ENCODE assay signal across 10 mouse cellular contexts in the genomic region with DNA sequence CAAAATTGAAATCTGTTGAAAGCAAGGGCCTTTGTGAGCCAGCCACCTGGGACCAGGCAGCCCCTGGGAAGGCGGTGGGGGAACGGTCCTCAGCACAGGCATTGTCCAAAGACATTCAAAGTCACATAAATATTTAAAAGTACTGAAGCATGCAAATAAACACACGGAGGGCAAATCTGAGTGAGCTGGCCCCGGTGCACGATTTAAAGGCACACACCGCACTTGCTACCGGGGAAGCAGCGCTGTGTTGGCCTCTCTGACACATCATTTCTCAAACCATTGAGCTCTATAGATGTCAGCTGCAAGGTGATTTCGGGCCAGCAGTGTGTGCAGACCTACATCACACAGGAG.
DNase-seq lines count a peak whose midpoint lies in the region; ATAC-seq and TF ChIP-seq lines count a peak whose summit lies in the region.
"Had no signal": no experiment of that assay in that cellular context is flagged by ENCODE, and none has a peak within 500 bp of the region (broad histone marks: within the 10 kb centered on the region; RNA-seq: fewer than 3 reads in every experiment).

No protein-coding gene starts in this region.

- H3K4me1 ChIP-seq in forebrain, embryonic 15.5 days, result peaks cover 55% of the 10 kb centered on the region
- peaks cover 13% of the 10 kb centered on the region for H3K4me1 ChIP-seq in kidney, embryonic 15.5 days

- no peak for TF ChIP-seq CTCF in brain, embryonic 14.5 days (IDR thresholded peaks at IDR 0.05; ENCODE audit: borderline replicate concordance, extremely low read depth, insufficient read depth, insufficient read length)

- WGBS in forebrain, embryonic 15.5 days, result 24% methylated on average over 9 of the region's 9 CpGs
- WGBS in kidney, embryonic 15.5 days, result 40% methylated on average over 9 of the region's 9 CpGs

- ATAC-seq in forebrain, embryonic 15.5 days (replicated peaks), result no peak
- peak; percentile 31; the same call in 1 of the 2 replicates for ATAC-seq in kidney, embryonic 15.5 days (replicated peaks; ENCODE audit: low FRiP score)
- no peak for ATAC-seq in erythroblast, adult 5-6 weeks (replicated peaks; ENCODE audit: low FRiP score, poor library complexity, severe bottlenecking)

- H3K4me3 ChIP-seq in forebrain, embryonic 15.5 days, result no peak overlapping the region
- H3K4me3 ChIP-seq in kidney, embryonic 15.5 days (replicated peaks), result no peak overlapping the region
- H3K4me3 ChIP-seq: limb, embryonic 15.5 days had no signal

- H3K27ac ChIP-seq in forebrain, embryonic 15.5 days (replicated peaks), result peak overlapping the region; percentile 78
- peak overlapping the region; percentile 51; the same call in 1 of the 2 replicates for H3K27ac ChIP-seq in kidney, embryonic 15.5 days
- H3K27ac ChIP-seq: limb, embryonic 15.5 days had no signal

- no peak overlapping the region for H3K4me2 ChIP-seq in forebrain, embryonic 15.5 days (replicated peaks)
- H3K4me2 ChIP-seq in kidney, embryonic 15.5 days, result peak overlapping the region; percentile 38

- H3K36me3 ChIP-seq in forebrain, embryonic 15.5 days, result no peaks in the 10 kb centered on the region
- H3K36me3 ChIP-seq in kidney, embryonic 15.5 days, result no peaks in the 10 kb centered on the region
- H3K36me3 ChIP-seq: limb, embryonic 15.5 days had no signal

- no peak for TF ChIP-seq POLR2A in brain, embryonic 14.5 days (IDR thresholded peaks at IDR 0.05; ENCODE audit: borderline replicate concordance, extremely low read depth, insufficient read depth, insufficient read length, poor library complexity, severe bottlenecking)

- H3K27me3 ChIP-seq in forebrain, embryonic 15.5 days, result no peaks in the 10 kb centered on the region
- H3K27me3 ChIP-seq in kidney, embryonic 15.5 days, result no peaks in the 10 kb centered on the region
- H3K27me3 ChIP-seq: limb, embryonic 15.5 days had no signal

- intact Hi-C loops in gastrocnemius, postnatal 36 days (cut with DNase I), result no loop called here

- DNase-seq in brain, embryonic 14.5 days (ENCODE audit: low read depth), result peak; percentile 76
- DNase-seq in lung, postnatal 4 days, result peak; percentile 16 to 56
- no peak for DNase-seq in gastrocnemius, adult 18-20 months (ENCODE audit: low spot score)
- no peak for DNase-seq in adrenal gland, postnatal 4 days (ENCODE audit: low spot score in 2 of 2)
- DNase-seq in gastrocnemius, postnatal 36 days, result no peak
- DNase-seq: right cerebral cortex, postnatal 25 days had no signal

- H3K9me3 ChIP-seq in forebrain, embryonic 15.5 days, result no peaks in the 10 kb centered on the region
- H3K9me3 ChIP-seq in kidney, embryonic 15.5 days (replicated peaks), result no peaks in the 10 kb centered on the region
- H3K9me3 ChIP-seq: limb, embryonic 15.5 days had no signal

- no peak overlapping the region for H3K9ac ChIP-seq in forebrain, embryonic 15.5 days (replicated peaks)
- no peak overlapping the region for H3K9ac ChIP-seq in kidney, embryonic 15.5 days
- H3K9ac ChIP-seq: limb, embryonic 15.5 days had no signal

Comparison
In these comparisons a context has a peak if more than half of its experiments do, and no peak if none do; other contexts are left out.
1. DNase-seq: peak in brain, embryonic 14.5 days (single experiment) and lung, postnatal 4 days (2 of 2); none in gastrocnemius, adult 18-20 months (single experiment), adrenal gland, postnatal 4 days (0 of 2) and gastrocnemius, postnatal 36 days (0 of 2).